Mouse (Mus musculus): ENCODE data around the gene Armcx6. TPM values are rescaled to one million over a fixed set of nuclear protein-coding genes. Genes with fewer than 3 reads are reported as not detected.
"Not testable (repeated sequence)": the region's sequence is repeated elsewhere in the genome, so short reads cannot be mapped to it uniquely, and the experiment has no call there.

The Armcx6 gene
- 25.4 and 26.6 TPM in 2 replicates for polyA plus RNA-seq (2016; fragmentation: Nextera tagmentation; extraction: Ambion mirVana)

GRCm38 (mm10) chrX:134750764-134751592, at the start of gene Armcx6:
Gene Armcx6, minus strand, starts transcription at chrX:134751417.
- Histone ChIP-seq H3K27me3 (replicated peaks) (no peaks in the 10 kb centered on the region; the same call in 1 of the 2 replicates), H3K4me2 (replicated peaks) (peak within 1 kb of the TSS; percentile 63), H3K4me1 (no peaks in the 10 kb centered on the region), H3K27ac (no peak within 1 kb of the TSS), H3K9me3 (no peaks in the 10 kb centered on the region), H3K4me3 (peak within 1 kb of the TSS; percentile 48), H3K36me3 (no peaks in the 10 kb centered on the region), H3K9ac (peak within 1 kb of the TSS; percentile 49)
- ATAC-seq (ENCODE audit: low FRiP score, low read depth) = peak; percentile 90
- WGBS = 21% methylated on average over 36 of the region's 36 CpGs

GRCm38 (mm10) chrX:134787728-134788127, 36.5 kb upstream of the Armcx6 start:
- no peak overlapping the region for H3K9ac ChIP-seq
- no peaks in the 10 kb centered on the region for H3K36me3 ChIP-seq
- no peak overlapping the region for H3K4me2 ChIP-seq (replicated peaks)
- no peak overlapping the region for H3K4me3 ChIP-seq
- no peaks in the 10 kb centered on the region for H3K9me3 ChIP-seq
- H3K27ac ChIP-seq = no peak overlapping the region
- H3K4me1 ChIP-seq = no peaks in the 10 kb centered on the region
- H3K27me3 ChIP-seq (replicated peaks) = no peaks in the 10 kb centered on the region
- ATAC-seq (ENCODE audit: low FRiP score, low read depth) = no peak
- 81% methylated on average over 4 of the region's 4 CpGs for WGBS

- WGBS = 48% methylated on average over 4 of the region's 4 CpGs
- H3K4me2 ChIP-seq (replicated peaks); H3K27me3 ChIP-seq (replicated peaks); H3K36me3 ChIP-seq; H3K27ac ChIP-seq; H3K9ac ChIP-seq; H3K4me3 ChIP-seq; H3K9me3 ChIP-seq; ATAC-seq (ENCODE audit: low FRiP score, low read depth); H3K4me1 ChIP-seq: not testable (repeated sequence)
These were observed 12.4 kb upstream of the Armcx6 start for GRCm38 (mm10) chrX:134763428-134764198.

GRCm38 (mm10) chrX:134757293-134757995, 6.2 kb upstream of the Armcx6 start:
- peak overlapping the region; percentile 63 for H3K9ac ChIP-seq
- H3K27me3 ChIP-seq (replicated peaks) = no peaks in the 10 kb centered on the region
- H3K4me1 ChIP-seq = no peaks in the 10 kb centered on the region
- peak overlapping the region; percentile 56 for H3K4me2 ChIP-seq (replicated peaks)
- no peak overlapping the region for H3K27ac ChIP-seq
- peak overlapping the region; percentile 48 for H3K4me3 ChIP-seq
- WGBS = 35% methylated on average over 11 of the region's 13 CpGs
- peak; percentile 35; the same call in 1 of the 2 replicates for ATAC-seq (ENCODE audit: low FRiP score, low read depth)
- no peaks in the 10 kb centered on the region for H3K36me3 ChIP-seq
- H3K9me3 ChIP-seq = no peaks in the 10 kb centered on the region

- no peaks in the 10 kb centered on the region for H3K9me3 ChIP-seq
- peak within 1 kb of the TSS; percentile 56 for H3K4me2 ChIP-seq (replicated peaks)
- H3K36me3 ChIP-seq = no peaks in the 10 kb centered on the region
- peak within 1 kb of the TSS; percentile 48 for H3K4me3 ChIP-seq
- no peaks in the 10 kb centered on the region for H3K27me3 ChIP-seq (replicated peaks)
- peak; percentile 89 for ATAC-seq (ENCODE audit: low FRiP score, low read depth)
- H3K4me1 ChIP-seq = no peaks in the 10 kb centered on the region
- no peak within 1 kb of the TSS for H3K27ac ChIP-seq
- 23% methylated on average over 46 of the region's 46 CpGs for WGBS
- H3K9ac ChIP-seq = peak within 1 kb of the TSS; percentile 63
These were observed 5.4 kb upstream of the Armcx6 start, which contains the start of gene Armcx3 for GRCm38 (mm10) chrX:134756434-134757292. Gene Armcx3, plus strand, starts transcription at chrX:134756595.

GRCm38 (mm10) chrX:134752584-134752983, 1.4 kb upstream of the Armcx6 start:
- no peak overlapping the region for H3K27ac ChIP-seq
- H3K36me3 ChIP-seq = no peaks in the 10 kb centered on the region
- ATAC-seq (ENCODE audit: low FRiP score, low read depth) = no peak
- H3K27me3 ChIP-seq (replicated peaks) = no peaks in the 10 kb centered on the region; the same call in 1 of the 2 replicates
- H3K4me1 ChIP-seq = no peaks in the 10 kb centered on the region
- WGBS = 26% methylated on average over 4 of the region's 4 CpGs
- H3K4me3 ChIP-seq = no peak overlapping the region
- H3K4me2 ChIP-seq (replicated peaks) = no peak overlapping the region
- H3K9me3 ChIP-seq = no peaks in the 10 kb centered on the region
- H3K9ac ChIP-seq = no peak overlapping the region

GRCm38 (mm10) chrX:134751910-134752309, 693 bp upstream of the Armcx6 start:
- Histone ChIP-seq H3K4me3 (no peak overlapping the region), H3K27ac (no peak overlapping the region), H3K36me3 (no peaks in the 10 kb centered on the region), H3K9me3 (no peaks in the 10 kb centered on the region), H3K4me1 (no peaks in the 10 kb centered on the region), H3K4me2 (replicated peaks) (no peak overlapping the region), H3K27me3 (replicated peaks) (no peaks in the 10 kb centered on the region; the same call in 1 of the 2 replicates), H3K9ac (no peak overlapping the region)
- ATAC-seq (ENCODE audit: low FRiP score, low read depth) = no peak
- 51% methylated on average over 2 of the region's 2 CpGs for WGBS

- Histone ChIP-seq H3K9me3 (no peaks in the 10 kb centered on the region), H3K4me2 (replicated peaks) (no peak overlapping the region), H3K27ac (no peak overlapping the region), H3K36me3 (no peaks in the 10 kb centered on the region), H3K4me1 (no peaks in the 10 kb centered on the region), H3K27me3 (replicated peaks) (no peaks in the 10 kb centered on the region; the same call in 1 of the 2 replicates), H3K9ac (no peak overlapping the region), H3K4me3 (no peak overlapping the region)
- WGBS = 25% methylated on average over 5 of the region's 5 CpGs
- peak; percentile 17; the same call in 1 of the 2 replicates for ATAC-seq (ENCODE audit: low FRiP score, low read depth)
These were observed 4.8 kb downstream of the Armcx6 start for GRCm38 (mm10) chrX:134746459-134746858.

- Histone ChIP-seq H3K4me3 (no peak overlapping the region), H3K9me3 (no peaks in the 10 kb centered on the region), H3K27me3 (replicated peaks) (no peaks in the 10 kb centered on the region), H3K9ac (no peak overlapping the region), H3K36me3 (no peaks in the 10 kb centered on the region), H3K4me1 (no peaks in the 10 kb centered on the region), H3K4me2 (replicated peaks) (no peak overlapping the region), H3K27ac (no peak overlapping the region)
- ATAC-seq (ENCODE audit: low FRiP score, low read depth) = no peak
- 72% methylated on average over 5 of the region's 5 CpGs for WGBS
These were observed 9.4 kb downstream of the Armcx6 start for GRCm38 (mm10) chrX:134741862-134742261.

GRCm38 (mm10) chrX:134739160-134739559, 12.1 kb downstream of the Armcx6 start:
- H3K27me3 ChIP-seq (replicated peaks) = no peaks in the 10 kb centered on the region
- ATAC-seq (ENCODE audit: low FRiP score, low read depth) = no peak
- no peaks in the 10 kb centered on the region for H3K9me3 ChIP-seq
- H3K36me3 ChIP-seq = no peaks in the 10 kb centered on the region
- H3K4me2 ChIP-seq (replicated peaks) = no peak overlapping the region
- H3K4me1 ChIP-seq = no peaks in the 10 kb centered on the region
- no peak overlapping the region for H3K27ac ChIP-seq
- H3K4me3 ChIP-seq = no peak overlapping the region
- WGBS = 70% methylated on average over 4 of the region's 4 CpGs
- no peak overlapping the region for H3K9ac ChIP-seq

GRCm38 (mm10) chrX:134737796-134738195, 13.4 kb downstream of the Armcx6 start:
- no peaks in the 10 kb centered on the region for H3K4me1 ChIP-seq
- H3K27me3 ChIP-seq (replicated peaks) = no peaks in the 10 kb centered on the region
- ATAC-seq (ENCODE audit: low FRiP score, low read depth) = no peak
- no peaks in the 10 kb centered on the region for H3K36me3 ChIP-seq
- 96% methylated on average over 1 of the region's 1 CpGs for WGBS
- H3K4me2 ChIP-seq (replicated peaks) = no peak overlapping the region
- H3K9me3 ChIP-seq = no peaks in the 10 kb centered on the region
- H3K9ac ChIP-seq = no peak overlapping the region
- no peak overlapping the region for H3K27ac ChIP-seq
- H3K4me3 ChIP-seq = no peak overlapping the region

All from neural tube, embryonic 12.5 days (tissue).